Mouse (Mus musculus): ENCODE data around the gene Dnajb5. TPM values are rescaled to one million over a fixed set of nuclear protein-coding genes. Genes with fewer than 3 reads are reported as not detected.

The Dnajb5 gene
- polyA plus RNA-seq (2016; fragmentation: Nextera tagmentation; extraction: Ambion mirVana) = 10.3 and 10.9 TPM in 2 replicates

DNA sequence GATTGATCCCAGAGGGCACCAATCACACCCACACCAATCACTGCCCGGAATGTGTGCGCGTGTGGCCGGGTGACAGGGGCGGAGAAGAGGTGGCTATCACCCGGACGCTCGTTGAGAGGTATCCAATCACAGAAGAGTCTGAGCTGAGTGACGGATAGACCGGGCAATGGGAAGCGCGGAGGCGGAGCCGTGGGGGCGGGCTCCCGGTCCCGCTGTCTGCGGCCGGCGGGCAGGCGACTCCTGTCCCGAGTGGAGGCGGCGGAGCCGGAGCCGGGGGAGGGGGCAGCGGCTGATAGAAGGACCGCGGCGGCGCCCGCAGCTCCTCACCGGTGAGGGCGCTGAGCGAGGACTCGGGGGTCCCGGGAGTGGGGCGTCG, at the start of gene Dnajb5:
TSS of gene Dnajb5 (plus strand) at position 139 of the 376 bp plus-strand sequence.
- DNase-seq (ENCODE audit: low spot score) = peak; percentile 97
- under 1% methylated on average over 39 of the region's 39 CpGs for WGBS
- peaks cover 36% of the 10 kb centered on the region for H3K27me3 ChIP-seq (replicated peaks; ENCODE audit: low read depth, poor library complexity, severe bottlenecking)
- peaks cover 71% of the 10 kb centered on the region for H3K4me1 ChIP-seq
- no peaks in the 10 kb centered on the region for H3K9me3 ChIP-seq
- peak within 1 kb of the TSS; percentile 96 for H3K27ac ChIP-seq (replicated peaks)
- peak within 1 kb of the TSS; percentile 82 for H3K4me3 ChIP-seq
- peaks cover 10% of the 10 kb centered on the region; the same call in 1 of the 2 replicates for H3K36me3 ChIP-seq (replicated peaks)

DNA sequence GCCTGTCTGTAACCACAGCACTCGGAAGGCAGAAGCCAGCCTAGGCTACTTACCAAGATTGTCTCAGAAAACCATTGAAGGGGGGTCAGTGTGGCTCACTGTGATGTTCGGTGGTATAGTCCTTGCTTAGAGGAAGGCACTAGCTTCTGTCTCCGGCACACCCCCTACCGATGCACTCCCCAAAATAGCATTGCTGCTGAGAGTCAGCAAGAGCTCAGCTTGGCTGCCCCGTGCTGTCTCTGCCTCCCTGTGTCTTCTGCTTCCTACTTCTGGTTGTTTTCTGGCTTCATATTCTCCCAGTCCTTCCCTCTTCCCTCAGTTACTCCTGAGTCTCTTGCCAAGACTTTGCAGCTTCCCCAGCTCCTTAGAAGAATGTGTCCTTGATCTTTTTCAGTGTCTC, 48.7 kb upstream of the Dnajb5 start:
- Histone ChIP-seq H3K4me1 (peaks cover 7% of the 10 kb centered on the region), H3K27me3 (replicated peaks; ENCODE audit: low read depth, poor library complexity, severe bottlenecking) (no peaks in the 10 kb centered on the region; the same call in 1 of the 2 replicates), H3K36me3 (replicated peaks) (no peaks in the 10 kb centered on the region), H3K9me3 (no peaks in the 10 kb centered on the region), H3K4me3 (no peak overlapping the region), H3K27ac (replicated peaks) (no peak overlapping the region)
- 77% methylated on average over 5 of the region's 5 CpGs for WGBS
- no peak for DNase-seq (ENCODE audit: low spot score)

DNA sequence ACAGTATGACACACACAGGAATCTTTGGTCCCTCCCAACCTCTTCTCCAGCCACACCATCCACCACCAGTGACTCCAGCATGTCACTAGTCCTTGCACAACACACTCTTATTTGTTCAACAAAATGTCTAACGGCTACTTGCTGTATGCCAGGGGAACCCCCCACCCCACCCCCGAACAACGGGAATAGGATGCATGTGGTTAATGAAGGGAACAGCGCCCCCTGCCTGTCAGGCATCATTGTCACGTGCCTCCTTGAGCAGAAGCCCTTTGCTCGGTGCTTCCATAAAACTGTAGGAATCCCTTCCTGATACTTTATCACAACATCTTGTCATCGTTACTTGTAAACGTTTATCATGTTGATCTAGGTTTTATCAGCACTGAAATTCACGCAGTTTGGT, 47.4 kb upstream of the Dnajb5 start:
- 61% methylated on average over 9 of the region's 9 CpGs for WGBS
- peak; percentile 33 for DNase-seq (ENCODE audit: low spot score)

DNA sequence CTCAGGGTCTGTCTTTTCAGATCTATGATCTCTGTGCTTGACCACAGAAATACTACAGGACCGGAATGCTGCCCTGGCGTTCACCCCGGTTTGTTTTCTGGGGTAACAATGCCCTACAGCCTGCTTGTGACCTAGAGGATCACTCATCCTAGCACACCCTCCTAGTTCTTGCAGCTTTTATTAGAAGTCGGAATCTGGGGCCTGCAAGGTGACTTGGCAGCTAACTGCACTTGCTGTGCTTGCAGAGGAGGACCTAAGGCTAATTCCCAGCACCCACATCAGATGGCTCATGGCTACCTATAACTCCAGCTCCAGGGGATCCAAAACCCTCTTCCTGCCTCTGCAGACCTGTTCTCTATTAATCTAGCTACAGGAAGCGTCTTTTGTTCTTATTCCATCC, 46.9 kb upstream of the Dnajb5 start:
- Histone ChIP-seq H3K4me3 (no peak overlapping the region), H3K4me1 (peaks cover 7% of the 10 kb centered on the region), H3K27me3 (replicated peaks; ENCODE audit: low read depth, poor library complexity, severe bottlenecking) (no peaks in the 10 kb centered on the region; the same call in 1 of the 2 replicates), H3K36me3 (replicated peaks) (no peaks in the 10 kb centered on the region), H3K9me3 (no peaks in the 10 kb centered on the region), H3K27ac (replicated peaks) (no peak overlapping the region)
- WGBS = 90% methylated on average over 5 of the region's 5 CpGs
- DNase-seq (ENCODE audit: low spot score) = no peak

More for the DNA sequence above, 47.4 kb upstream of the Dnajb5 start:
- peaks cover 7% of the 10 kb centered on the region for H3K4me1 ChIP-seq
- H3K4me3 ChIP-seq = no peak overlapping the region
- H3K9me3 ChIP-seq = no peaks in the 10 kb centered on the region
- H3K27me3 ChIP-seq (replicated peaks; ENCODE audit: low read depth, poor library complexity, severe bottlenecking) = no peaks in the 10 kb centered on the region; the same call in 1 of the 2 replicates
- no peak overlapping the region for H3K27ac ChIP-seq (replicated peaks)
- H3K36me3 ChIP-seq (replicated peaks) = no peaks in the 10 kb centered on the region

DNA sequence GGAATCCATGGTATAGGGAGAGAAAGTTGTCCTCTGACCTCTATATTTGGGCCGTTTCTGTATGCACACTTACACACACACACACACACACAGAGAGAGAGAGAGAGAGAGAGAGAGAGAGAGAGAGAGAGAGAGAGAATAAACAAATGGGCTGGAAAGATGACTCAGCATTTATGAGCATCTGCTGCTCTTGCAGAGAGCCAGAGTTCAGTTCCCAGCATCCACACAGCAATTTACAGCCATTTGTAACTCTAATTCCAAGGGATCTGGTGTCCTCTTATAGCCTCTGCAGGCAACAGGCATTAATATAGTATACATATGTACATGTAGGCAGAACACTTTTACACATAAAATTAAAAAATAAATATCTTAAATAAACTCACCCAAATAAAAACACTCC, 45.7 kb upstream of the Dnajb5 start:
- WGBS = 89% methylated on average over 1 of the region's 1 CpGs
- Histone ChIP-seq H3K9me3 (no peaks in the 10 kb centered on the region), H3K36me3 (replicated peaks) (no peaks in the 10 kb centered on the region), H3K4me1 (no peaks in the 10 kb centered on the region), H3K27ac (replicated peaks) (no peak overlapping the region), H3K4me3 (no peak overlapping the region), H3K27me3 (replicated peaks; ENCODE audit: low read depth, poor library complexity, severe bottlenecking) (no peaks in the 10 kb centered on the region)
- no peak for DNase-seq (ENCODE audit: low spot score)

DNA sequence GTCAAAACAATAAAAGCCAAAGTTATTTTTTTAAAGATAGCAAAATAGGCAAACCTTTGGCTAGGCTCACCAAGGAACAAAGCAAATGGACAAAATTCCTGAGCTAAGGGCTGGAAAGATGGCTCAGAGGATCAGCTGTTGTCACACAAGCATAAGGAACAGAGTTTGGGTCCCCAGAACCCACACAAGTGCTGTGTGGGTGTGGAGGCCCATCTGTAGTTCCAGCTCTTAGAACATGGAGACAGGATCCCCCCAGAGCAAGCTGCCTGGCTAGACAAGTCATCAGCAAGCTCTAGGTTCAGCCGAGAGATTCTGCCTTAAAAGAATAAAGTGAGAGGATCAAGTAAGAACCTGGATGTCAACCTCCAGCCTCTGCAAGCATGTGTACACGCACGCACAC, 45.1 kb upstream of the Dnajb5 start:
- WGBS = 88% methylated on average over 3 of the region's 3 CpGs
- no peak for DNase-seq (ENCODE audit: low spot score)
- Histone ChIP-seq H3K27ac (replicated peaks) (no peak overlapping the region), H3K4me1 (no peaks in the 10 kb centered on the region), H3K36me3 (replicated peaks) (no peaks in the 10 kb centered on the region), H3K27me3 (replicated peaks; ENCODE audit: low read depth, poor library complexity, severe bottlenecking) (no peaks in the 10 kb centered on the region), H3K9me3 (no peaks in the 10 kb centered on the region), H3K4me3 (no peak overlapping the region)

DNA sequence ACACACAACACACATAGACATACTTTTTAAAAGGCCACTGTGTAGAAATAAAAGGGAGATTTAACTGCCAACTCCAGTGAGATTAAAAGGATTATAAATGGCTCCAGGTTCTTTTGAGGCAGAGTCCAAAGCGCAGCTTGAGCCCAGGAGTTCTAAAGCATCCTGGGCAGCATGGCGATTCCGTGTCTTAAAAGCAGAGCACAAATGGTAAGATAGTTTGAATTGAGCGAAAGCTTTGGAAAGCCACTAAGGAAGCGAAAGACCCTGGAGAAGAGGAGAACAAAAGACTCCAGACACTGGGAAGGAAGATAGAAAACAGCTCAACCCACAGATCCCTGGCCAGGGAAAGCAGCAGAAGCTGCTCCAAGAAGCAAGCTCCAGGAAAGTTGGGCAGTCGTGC, 44.6 kb upstream of the Dnajb5 start:
- no peak for DNase-seq (ENCODE audit: low spot score)
- Histone ChIP-seq H3K27ac (replicated peaks) (no peak overlapping the region), H3K36me3 (replicated peaks) (no peaks in the 10 kb centered on the region), H3K27me3 (replicated peaks; ENCODE audit: low read depth, poor library complexity, severe bottlenecking) (no peaks in the 10 kb centered on the region), H3K4me1 (no peaks in the 10 kb centered on the region), H3K9me3 (no peaks in the 10 kb centered on the region), H3K4me3 (no peak overlapping the region)
- 74% methylated on average over 6 of the region's 6 CpGs for WGBS

DNA sequence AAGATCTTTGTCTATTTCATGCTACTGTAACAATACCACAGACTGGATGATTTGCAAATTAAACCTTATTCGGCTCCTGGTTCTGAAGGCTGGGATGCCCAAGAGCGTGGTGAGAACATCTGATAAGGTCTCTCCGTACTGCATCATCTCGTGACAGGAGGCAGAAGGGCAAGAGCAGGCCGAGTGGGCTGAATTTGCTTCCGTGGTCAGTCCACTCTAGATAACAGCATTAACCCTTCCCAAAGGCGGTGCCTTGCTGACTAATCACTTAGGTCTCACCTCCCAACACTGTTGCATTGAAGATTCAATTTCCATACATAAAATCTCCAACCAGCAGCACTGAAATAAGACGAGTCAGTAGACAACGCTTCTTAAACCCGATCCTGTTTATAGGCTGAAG, 36.2 kb upstream of the Dnajb5 start:
- WGBS = 53% methylated on average over 10 of the region's 10 CpGs
- no peak overlapping the region for H3K27ac ChIP-seq (replicated peaks)
- no peak overlapping the region for H3K4me3 ChIP-seq
- peaks cover 9% of the 10 kb centered on the region; the same call in 1 of the 2 replicates for H3K4me1 ChIP-seq
- no peaks in the 10 kb centered on the region for H3K9me3 ChIP-seq
- no peaks in the 10 kb centered on the region for H3K36me3 ChIP-seq (replicated peaks)
- no peak for DNase-seq (ENCODE audit: low spot score)
- H3K27me3 ChIP-seq (replicated peaks; ENCODE audit: low read depth, poor library complexity, severe bottlenecking) = peaks cover 62% of the 10 kb centered on the region

DNA sequence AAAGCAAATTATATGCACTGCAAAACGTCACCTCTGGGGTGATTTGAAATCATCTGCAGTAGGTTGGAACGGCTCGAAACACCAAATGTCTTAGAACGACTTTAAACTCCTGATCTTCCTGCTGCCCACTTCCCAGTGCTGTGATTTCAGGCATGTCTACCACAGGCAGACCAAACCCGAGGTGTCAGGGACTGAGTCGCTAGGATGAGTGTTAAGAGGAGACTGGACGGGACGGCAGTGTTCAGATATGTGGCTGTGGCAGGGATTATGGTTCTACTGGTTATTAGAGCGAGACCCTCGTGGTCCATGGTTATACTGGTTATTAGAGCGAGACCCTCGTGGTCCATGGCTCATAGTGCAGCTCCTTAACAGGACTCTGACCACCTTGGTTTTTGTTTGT, 34.3 kb upstream of the Dnajb5 start:
- WGBS = 84% methylated on average over 12 of the region's 12 CpGs
- H3K27ac ChIP-seq (replicated peaks) = no peak overlapping the region

DNA sequence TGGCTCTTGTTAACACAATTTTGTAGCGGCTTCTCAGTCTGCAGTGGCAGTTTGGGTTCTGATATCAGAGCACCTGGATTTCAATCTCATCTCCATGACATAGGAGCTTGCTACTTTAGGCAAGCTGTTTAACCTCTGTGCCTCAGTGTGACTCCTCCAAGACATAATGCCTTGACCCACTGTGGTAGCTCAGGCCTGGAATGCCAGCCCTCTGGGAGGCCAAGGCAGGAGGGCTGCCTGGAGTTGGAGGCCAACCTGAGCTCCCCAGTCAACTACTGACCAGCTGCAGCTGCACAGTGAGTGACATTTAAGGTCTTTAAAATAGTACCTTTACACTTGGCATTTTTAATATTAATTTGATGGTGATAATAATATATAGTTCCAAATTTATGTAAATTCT, 33.6 kb upstream of the Dnajb5 start:
- DNase-seq (ENCODE audit: low spot score) = no peak
- Histone ChIP-seq H3K36me3 (replicated peaks) (no peaks in the 10 kb centered on the region), H3K27ac (replicated peaks) (no peak overlapping the region), H3K27me3 (replicated peaks; ENCODE audit: low read depth, poor library complexity, severe bottlenecking) (peaks cover 76% of the 10 kb centered on the region), H3K4me1 (peaks cover 9% of the 10 kb centered on the region; the same call in 1 of the 2 replicates), H3K9me3 (no peaks in the 10 kb centered on the region), H3K4me3 (no peak overlapping the region)
- WGBS = 63% methylated on average over 1 of the region's 1 CpGs

More for the DNA sequence above, 34.3 kb upstream of the Dnajb5 start:
- DNase-seq (ENCODE audit: low spot score) = no peak
- Histone ChIP-seq H3K9me3 (no peaks in the 10 kb centered on the region), H3K4me3 (no peak overlapping the region), H3K36me3 (replicated peaks) (no peaks in the 10 kb centered on the region), H3K4me1 (peaks cover 9% of the 10 kb centered on the region; the same call in 1 of the 2 replicates), H3K27me3 (replicated peaks; ENCODE audit: low read depth, poor library complexity, severe bottlenecking) (peaks cover 74% of the 10 kb centered on the region)

DNA sequence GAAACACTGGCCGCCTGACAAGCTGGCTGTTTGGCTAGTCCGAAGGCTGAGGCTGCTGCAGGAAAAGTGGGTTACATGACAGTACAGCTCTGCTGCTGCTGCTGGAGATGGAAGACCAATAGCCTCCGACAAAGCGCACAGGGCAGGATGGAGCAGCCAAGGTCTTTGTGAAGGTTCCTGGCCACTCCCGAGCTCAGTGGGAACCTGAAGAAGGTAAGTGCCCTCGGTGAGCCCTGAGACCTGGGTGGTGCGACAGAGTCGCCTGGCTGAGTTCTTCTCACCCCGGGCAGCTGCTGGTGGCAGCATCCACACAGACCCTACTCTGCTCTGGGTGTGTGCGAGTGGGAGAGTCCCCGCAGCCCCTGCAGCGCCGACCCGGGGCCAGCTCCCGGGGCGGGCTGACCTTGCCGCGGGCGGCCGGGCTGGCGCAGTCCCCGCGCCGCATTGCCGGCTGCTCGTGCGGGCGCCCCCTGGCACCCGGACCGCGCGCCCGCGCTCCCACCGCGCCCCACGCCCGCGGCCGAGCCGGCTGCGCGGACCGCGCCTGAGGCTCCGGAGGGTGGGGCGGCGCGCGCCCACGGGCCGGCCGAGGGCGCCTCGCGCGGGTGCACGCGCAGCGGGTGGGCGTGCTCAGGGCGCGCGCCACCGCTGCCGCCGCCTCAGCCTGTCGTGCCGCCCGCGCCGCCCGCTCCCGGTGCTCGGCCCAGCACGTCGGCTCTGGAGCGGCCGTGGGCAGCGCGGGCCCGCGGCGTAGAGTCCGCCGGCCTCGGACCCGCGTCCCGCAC, 32.8 kb upstream of the Dnajb5 start, which contains the start of gene Phf24:
TSS of gene Phf24 (plus strand) at position 44 of the 785 bp plus-strand sequence.
- peak within 1 kb of the TSS; percentile 76 for H3K27ac ChIP-seq (replicated peaks)
- H3K36me3 ChIP-seq (replicated peaks) = no peaks in the 10 kb centered on the region
- WGBS = 5% methylated on average over 90 of the region's 90 CpGs
- H3K9me3 ChIP-seq = no peaks in the 10 kb centered on the region
- H3K4me1 ChIP-seq = peaks cover 9% of the 10 kb centered on the region; the same call in 1 of the 2 replicates
- peak; percentile 47 for DNase-seq (ENCODE audit: low spot score)
- peaks cover 76% of the 10 kb centered on the region for H3K27me3 ChIP-seq (replicated peaks; ENCODE audit: low read depth, poor library complexity, severe bottlenecking)
- peak within 1 kb of the TSS; percentile 71 for H3K4me3 ChIP-seq

DNA sequence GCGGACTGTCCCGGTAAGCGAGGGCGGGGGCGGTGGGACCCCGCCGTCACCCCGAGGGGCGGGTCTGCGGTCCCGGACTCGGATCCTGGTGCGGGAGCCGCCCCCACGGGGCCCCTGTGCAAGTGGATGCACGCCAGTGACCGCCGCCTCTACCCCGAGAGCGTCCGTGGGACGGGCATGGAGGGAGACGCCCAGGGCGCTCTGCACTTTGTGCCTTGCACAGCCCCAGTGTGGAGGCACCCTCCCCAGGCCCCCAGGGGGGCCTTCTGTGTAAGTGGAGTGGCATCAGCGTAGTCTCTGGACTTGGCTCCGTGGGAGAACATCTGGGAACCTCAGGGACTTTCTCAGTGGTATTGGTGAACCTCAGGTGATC, 32.2 kb upstream of the Dnajb5 start:
- peak overlapping the region; percentile 71 for H3K4me3 ChIP-seq
- H3K27me3 ChIP-seq (replicated peaks; ENCODE audit: low read depth, poor library complexity, severe bottlenecking) = peaks cover 76% of the 10 kb centered on the region
- H3K9me3 ChIP-seq = no peaks in the 10 kb centered on the region
- DNase-seq (ENCODE audit: low spot score) = no peak
- 4% methylated on average over 26 of the region's 26 CpGs for WGBS
- H3K4me1 ChIP-seq = peaks cover 9% of the 10 kb centered on the region; the same call in 1 of the 2 replicates
- H3K36me3 ChIP-seq (replicated peaks) = no peaks in the 10 kb centered on the region
- H3K27ac ChIP-seq (replicated peaks) = peak overlapping the region; percentile 76

DNA sequence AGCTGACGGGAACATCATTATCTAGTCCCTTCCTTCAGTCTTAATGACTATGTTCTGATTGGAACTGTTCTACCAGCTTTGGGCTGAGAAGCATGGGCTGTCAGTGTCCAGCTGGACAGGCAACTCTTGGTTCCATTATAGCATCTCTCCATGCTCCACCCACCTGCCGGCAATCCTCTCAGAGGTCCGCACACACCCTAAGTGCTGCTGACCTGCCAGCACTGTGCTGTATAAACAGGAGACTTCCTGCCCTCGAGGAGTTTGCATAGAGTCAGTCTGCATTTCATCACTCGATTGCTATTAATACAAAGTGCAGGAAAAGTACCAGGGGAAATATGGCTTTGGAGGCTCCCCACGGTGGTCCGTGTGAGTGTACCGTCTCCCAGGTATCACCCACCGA, 28.9 kb upstream of the Dnajb5 start:
- DNase-seq (ENCODE audit: low spot score) = peak; percentile 5
- Histone ChIP-seq H3K27me3 (replicated peaks; ENCODE audit: low read depth, poor library complexity, severe bottlenecking) (peaks cover 62% of the 10 kb centered on the region), H3K9me3 (no peaks in the 10 kb centered on the region), H3K27ac (replicated peaks) (no peak overlapping the region), H3K36me3 (replicated peaks) (no peaks in the 10 kb centered on the region), H3K4me1 (peaks cover 9% of the 10 kb centered on the region; the same call in 1 of the 2 replicates), H3K4me3 (no peak overlapping the region)
- WGBS = 80% methylated on average over 9 of the region's 9 CpGs

All from embryonic facial prominence, embryonic 10.5 days (tissue).